Mouse (Mus musculus) kidney, embryonic 15.5 days (tissue): ENCODE measurements at regions not wholly inside any gene's neighbourhood (a gene's known extent, or its start where the extent isn't known, plus 50 kb on each side); places are given as distances from the start of the nearest gene placed in this dataset.

Source experiments
- ATAC-seq: fragments of 200-750 bp; cut with Nextera tagmentation; replicated peaks from 2 replicates; pipeline ENCODE4 v1.8.0; 2017; ENCODE audit warnings: moderate TSS enrichment; ENCODE audit not compliant: low FRiP score
- H3K27ac ChIP-seq: fragments of 300-500 bp; sonication (generic); 2 replicates; pipeline ENCODE4 v1.5.1; 2015; ENCODE audit warnings: mild to moderate bottlenecking, inconsistent platforms
- H3K27me3 ChIP-seq: fragments of 300-500 bp; sonication (generic); 2 replicates; pipeline ENCODE4 v1.6.1; 2015; ENCODE audit warnings: inconsistent platforms
- H3K36me3 ChIP-seq: fragments of 300-500 bp; sonication (generic); 2 replicates; pipeline ENCODE4 v1.6.1; 2015; ENCODE audit warnings: inconsistent platforms
- H3K4me1 ChIP-seq: fragments of 300-500 bp; sonication (generic); 2 replicates; pipeline ENCODE4 v1.6.1; 2015; ENCODE audit warnings: inconsistent platforms
- H3K4me2 ChIP-seq: fragments of 300-500 bp; sonication (generic); 2 replicates; pipeline ENCODE4 v1.6.1; 2015; ENCODE audit warnings: moderate library complexity, mild to moderate bottlenecking, inconsistent platforms
- H3K4me3 ChIP-seq: fragments of 300-500 bp; sonication (generic); replicated peaks from 2 replicates; pipeline ENCODE4 v1.5.1; 2015; ENCODE audit warnings: mild to moderate bottlenecking, inconsistent platforms
- H3K9ac ChIP-seq: fragments of 300-500 bp; sonication (generic); 2 replicates; pipeline ENCODE4 v1.6.1; 2015; ENCODE audit warnings: mild to moderate bottlenecking, inconsistent platforms
- H3K9me3 ChIP-seq: fragments of 300-500 bp; sonication (generic); replicated peaks from 2 replicates; pipeline ENCODE4 v1.6.1; 2016; ENCODE audit warnings: inconsistent platforms
- WGBS: fragments of 180-500 bp; shearing (Covaris S2); methylation state at CpG from one replicate; pipeline ENCODE4 v1.1.7; 2015; ENCODE audit warnings: mixed read lengths; 5-methylcytosine and 5-hydroxymethylcytosine counted together

- Histone ChIP-seq H3K4me1 (no peaks in the 10 kb centered on the region), H3K27me3 (no peaks in the 10 kb centered on the region), H3K4me2 (no peak overlapping the region), H3K9ac (no peak overlapping the region), H3K9me3 (no peaks in the 10 kb centered on the region), H3K4me3 (no peak overlapping the region), H3K27ac (no peak overlapping the region), H3K36me3 (no peaks in the 10 kb centered on the region)
- WGBS = 73% methylated on average over 21 of the region's 21 CpGs
- no peak for ATAC-seq
These were observed 245.6 kb downstream of the Gpat3 start for GRCm38 (mm10) chr5:101091027-101091598.

- Histone ChIP-seq H3K4me2 (no peak overlapping the region), H3K36me3 (no peaks in the 10 kb centered on the region), H3K9ac (no peak overlapping the region), H3K9me3 (no peaks in the 10 kb centered on the region), H3K27me3 (no peaks in the 10 kb centered on the region), H3K4me3 (no peak overlapping the region), H3K27ac (no peak overlapping the region), H3K4me1 (no peaks in the 10 kb centered on the region)
- WGBS = 82% methylated on average over 7 of the region's 7 CpGs
- ATAC-seq = no peak
These were observed 245.0 kb downstream of the Gpat3 start for GRCm38 (mm10) chr5:101090415-101091026.

- H3K4me2 ChIP-seq = no peak overlapping the region
- no peaks in the 10 kb centered on the region for H3K27me3 ChIP-seq
- H3K9ac ChIP-seq = no peak overlapping the region
- ATAC-seq = no peak
- H3K27ac ChIP-seq = no peak overlapping the region
- no peaks in the 10 kb centered on the region for H3K9me3 ChIP-seq
- 74% methylated on average over 3 of the region's 3 CpGs for WGBS
- H3K4me3 ChIP-seq = no peak overlapping the region
- no peaks in the 10 kb centered on the region for H3K4me1 ChIP-seq
- no peaks in the 10 kb centered on the region for H3K36me3 ChIP-seq
These were observed 239.7 kb downstream of the Gpat3 start for GRCm38 (mm10) chr5:101085199-101085598.

GRCm38 (mm10) chr5:101082611-101083010 lies 237.1 kb downstream of the Gpat3 start:
- Histone ChIP-seq H3K4me1 (no peaks in the 10 kb centered on the region), H3K27ac (no peak overlapping the region), H3K36me3 (no peaks in the 10 kb centered on the region), H3K4me2 (no peak overlapping the region), H3K27me3 (no peaks in the 10 kb centered on the region), H3K9me3 (no peaks in the 10 kb centered on the region), H3K9ac (no peak overlapping the region), H3K4me3 (no peak overlapping the region)
- 73% methylated on average over 20 of the region's 20 CpGs for WGBS
- no peak for ATAC-seq

- no peaks in the 10 kb centered on the region for H3K9me3 ChIP-seq
- no peak overlapping the region for H3K4me3 ChIP-seq
- no peak for ATAC-seq
- H3K4me1 ChIP-seq = no peaks in the 10 kb centered on the region
- no peaks in the 10 kb centered on the region for H3K36me3 ChIP-seq
- no peak overlapping the region for H3K4me2 ChIP-seq
- no peak overlapping the region for H3K27ac ChIP-seq
- no peaks in the 10 kb centered on the region for H3K27me3 ChIP-seq
- H3K9ac ChIP-seq = no peak overlapping the region
- 87% methylated on average over 3 of the region's 3 CpGs for WGBS
These were observed 218.8 kb downstream of the Gpat3 start for GRCm38 (mm10) chr5:101064308-101064707.

- H3K4me3 ChIP-seq = no peak overlapping the region
- 93% methylated on average over 4 of the region's 4 CpGs for WGBS
- no peak overlapping the region for H3K9ac ChIP-seq
- H3K36me3 ChIP-seq = no peaks in the 10 kb centered on the region
- no peak for ATAC-seq
- no peaks in the 10 kb centered on the region for H3K4me1 ChIP-seq
- no peak overlapping the region for H3K27ac ChIP-seq
- H3K9me3 ChIP-seq = 0 out of 2 replicates have a peak, but pooled peaks cover under 1% of the 10 kb centered on the region
- no peak overlapping the region for H3K4me2 ChIP-seq
- H3K27me3 ChIP-seq = no peaks in the 10 kb centered on the region
These were observed 217.7 kb downstream of the Gpat3 start for GRCm38 (mm10) chr5:101063254-101063653.

- no peak overlapping the region for H3K4me3 ChIP-seq
- H3K9me3 ChIP-seq = no peaks in the 10 kb centered on the region
- no peak for ATAC-seq
- H3K4me2 ChIP-seq = no peak overlapping the region
- no peaks in the 10 kb centered on the region for H3K4me1 ChIP-seq
- no peak overlapping the region for H3K27ac ChIP-seq
- no peaks in the 10 kb centered on the region for H3K27me3 ChIP-seq
- no peak overlapping the region for H3K9ac ChIP-seq
- WGBS = 87% methylated on average over 7 of the region's 7 CpGs
- no peaks in the 10 kb centered on the region for H3K36me3 ChIP-seq
These were observed 206.1 kb downstream of the Gpat3 start for GRCm38 (mm10) chr5:101051591-101051990.

- Histone ChIP-seq H3K9ac (no peak overlapping the region), H3K27me3 (no peaks in the 10 kb centered on the region), H3K4me2 (no peak overlapping the region), H3K4me3 (no peak overlapping the region), H3K4me1 (no peaks in the 10 kb centered on the region), H3K27ac (no peak overlapping the region), H3K36me3 (no peaks in the 10 kb centered on the region), H3K9me3 (no peaks in the 10 kb centered on the region)
- WGBS = 75% methylated on average over 9 of the region's 9 CpGs
- ATAC-seq = no peak
These were observed 195.0 kb downstream of the Gpat3 start for GRCm38 (mm10) chr5:101040488-101040887.

GRCm38 (mm10) chr5:101032968-101033367 lies 187.5 kb downstream of the Gpat3 start:
- ATAC-seq = no peak

GRCm38 (mm10) chr5:101032147-101032900 lies 186.8 kb downstream of the Gpat3 start:
- no peaks in the 10 kb centered on the region for H3K36me3 ChIP-seq
- no peaks in the 10 kb centered on the region for H3K4me1 ChIP-seq
- H3K9ac ChIP-seq = no peak overlapping the region
- no peak overlapping the region for H3K4me2 ChIP-seq
- H3K27ac ChIP-seq = no peak overlapping the region
- H3K4me3 ChIP-seq = no peak overlapping the region
- WGBS = 60% methylated on average over 12 of the region's 12 CpGs
- H3K9me3 ChIP-seq = no peaks in the 10 kb centered on the region
- ATAC-seq = no peak
- H3K27me3 ChIP-seq = no peaks in the 10 kb centered on the region

More at GRCm38 (mm10) chr5:101032968-101033367, 187.5 kb downstream of the Gpat3 start:
- Histone ChIP-seq H3K4me1 (no peaks in the 10 kb centered on the region), H3K9ac (no peak overlapping the region), H3K4me2 (no peak overlapping the region), H3K36me3 (no peaks in the 10 kb centered on the region), H3K27ac (no peak overlapping the region), H3K9me3 (no peaks in the 10 kb centered on the region), H3K27me3 (no peaks in the 10 kb centered on the region), H3K4me3 (no peak overlapping the region)
- 72% methylated on average over 16 of the region's 16 CpGs for WGBS

GRCm38 (mm10) chr5:101024796-101025195 lies 179.3 kb downstream of the Gpat3 start:
- no peak overlapping the region for H3K27ac ChIP-seq
- no peak overlapping the region for H3K4me2 ChIP-seq
- H3K4me1 ChIP-seq = 0 out of 2 replicates have a peak, but pooled peaks cover 2% of the 10 kb centered on the region
- H3K36me3 ChIP-seq = no peaks in the 10 kb centered on the region
- no peaks in the 10 kb centered on the region for H3K27me3 ChIP-seq
- no peaks in the 10 kb centered on the region for H3K9me3 ChIP-seq
- no peak for ATAC-seq
- WGBS = 73% methylated on average over 5 of the region's 5 CpGs
- H3K9ac ChIP-seq = no peak overlapping the region
- no peak overlapping the region for H3K4me3 ChIP-seq

- Histone ChIP-seq H3K9ac (no peak overlapping the region), H3K4me3 (no peak overlapping the region), H3K27ac (no peak overlapping the region), H3K9me3 (no peaks in the 10 kb centered on the region), H3K4me1 (0 out of 2 replicates have a peak, but pooled peaks cover 2% of the 10 kb centered on the region), H3K27me3 (no peaks in the 10 kb centered on the region; the same call in 1 of the 2 replicates), H3K4me2 (no peak overlapping the region), H3K36me3 (no peaks in the 10 kb centered on the region)
- ATAC-seq = no peak
- 81% methylated on average over 8 of the region's 8 CpGs for WGBS
These were observed 178.3 kb downstream of the Gpat3 start for GRCm38 (mm10) chr5:101023784-101024183.
